Mouse (Mus musculus) c-Kit-positive CD71-negative TER-119-negative erythroid progenitor cells, embryonic 14.5 days (primary cell): ENCODE data around the gene Scp2d1.
"Not testable (repeated sequence)": the region's sequence is repeated elsewhere in the genome, so short reads cannot be mapped to it uniquely, and the experiment has no call there.

Experiments used
- DNase-seq: peaks from one replicate; pipeline ENCODE4 v3.0.0-alpha.2; 2013; ENCODE audit warnings: low read depth

Gene Scp2d1

GRCm38 (mm10) chr2:144823356-144823755, at the start of gene Scp2d1:
TSS of gene Scp2d1 (plus strand) at chr2:144823656.
- not testable (repeated sequence) for DNase-seq

- DNase-seq = no peak
Observed at GRCm38 (mm10) chr2:144774636-144775160, 48.8 kb upstream of the Scp2d1 start.

GRCm38 (mm10) chr2:144775626-144776025, 47.8 kb upstream of the Scp2d1 start:
- no peak for DNase-seq

GRCm38 (mm10) chr2:144779263-144779662, 44.2 kb upstream of the Scp2d1 start:
- no peak for DNase-seq

- DNase-seq = no peak
Observed at GRCm38 (mm10) chr2:144780731-144781130, 42.7 kb upstream of the Scp2d1 start.

GRCm38 (mm10) chr2:144781871-144782270, 41.6 kb upstream of the Scp2d1 start:
- DNase-seq = no peak

GRCm38 (mm10) chr2:144782481-144782880, 41.0 kb upstream of the Scp2d1 start:
- no peak for DNase-seq

- DNase-seq = no peak
Observed at GRCm38 (mm10) chr2:144783190-144783589, 40.3 kb upstream of the Scp2d1 start.

GRCm38 (mm10) chr2:144783831-144784230, 39.6 kb upstream of the Scp2d1 start:
- no peak for DNase-seq

- no peak for DNase-seq
Observed at GRCm38 (mm10) chr2:144791671-144792294, 31.7 kb upstream of the Scp2d1 start.

GRCm38 (mm10) chr2:144797515-144797914, 25.9 kb upstream of the Scp2d1 start:
- DNase-seq = no peak

- DNase-seq = no peak
Observed at GRCm38 (mm10) chr2:144807766-144808754, 15.4 kb upstream of the Scp2d1 start.

GRCm38 (mm10) chr2:144828457-144828985, 5.1 kb downstream of the Scp2d1 start:
- DNase-seq = no peak

GRCm38 (mm10) chr2:144836667-144837311, 13.3 kb downstream of the Scp2d1 start:
- no peak for DNase-seq

- no peak for DNase-seq
Observed at GRCm38 (mm10) chr2:144837312-144837679, 13.8 kb downstream of the Scp2d1 start.

GRCm38 (mm10) chr2:144868827-144869226, 45.4 kb downstream of the Scp2d1 start:
- no peak for DNase-seq
